Mouse (Mus musculus) brain, embryonic 14.5 days (tissue): ENCODE measurements at regions not wholly inside any gene's neighbourhood (a gene's known extent, or its start where the extent isn't known, plus 50 kb on each side); places are given as distances from the start of the nearest gene placed in this dataset.

Experiments used
- CTCF ChIP-seq: fragments of 200-500 bp; IDR thresholded peaks from 2 replicates; pipeline ENCODE4 v1.5.1; 2012; ENCODE audit warnings: inconsistent platforms, mild to moderate bottlenecking, moderate library complexity, borderline replicate concordance; ENCODE audit not compliant: insufficient read depth, insufficient read length; ENCODE audit errors: extremely low read depth
- POLR2A ChIP-seq: fragments of 200-500 bp; IDR thresholded peaks from 2 replicates; pipeline ENCODE4 v1.6.1; 2012; ENCODE audit warnings: mild to moderate bottlenecking, inconsistent platforms, borderline replicate concordance; ENCODE audit not compliant: poor library complexity, insufficient read depth, insufficient read length, severe bottlenecking; ENCODE audit errors: extremely low read depth

GRCm38 (mm10) chr8:26689479-26690177 is 287.5 kb upstream of the Zfp703 start:
- TF ChIP-seq CTCF (no peak), POLR2A (no peak)
